Mouse (Mus musculus) midbrain, embryonic 11.5 days (tissue): Measurements from ENCODE around the gene Sirt2. TPM values are rescaled to one million over a fixed set of nuclear protein-coding genes. Genes with fewer than 3 reads are reported as not detected.

ENCODE experiments used
- ATAC-seq: fragments of 200-750 bp; cut with Nextera tagmentation; 2 replicates; pipeline ENCODE4 v1.8.0; 2017; ENCODE audit warnings: moderate TSS enrichment, moderate library complexity; ENCODE audit not compliant: low FRiP score
- DNase-seq: peaks from one replicate; pipeline ENCODE4 v3.0.0; 2015; ENCODE audit warnings: low spot score; ENCODE audit errors: missing footprints
- H3K27ac ChIP-seq: fragments of 300-500 bp; sonication (generic); 2 replicates; pipeline ENCODE4 v1.5.1; 2014; ENCODE audit warnings: low read depth, low read length
- H3K27me3 ChIP-seq: fragments of 300-500 bp; sonication (generic); 2 replicates; pipeline ENCODE4 v1.6.1; 2014; ENCODE audit warnings: mild to moderate bottlenecking, low read length, moderate library complexity, mixed read lengths; ENCODE audit not compliant: control insufficient read depth, insufficient read depth
- H3K36me3 ChIP-seq: fragments of 300-500 bp; sonication (generic); 2 replicates; pipeline ENCODE4 v1.6.1; 2014; ENCODE audit warnings: mild to moderate bottlenecking, low read length, moderate library complexity, mixed read lengths; ENCODE audit not compliant: control insufficient read depth, insufficient read depth
- H3K4me1 ChIP-seq: fragments of 300-500 bp; sonication (generic); 2 replicates; pipeline ENCODE4 v1.6.1; 2014; ENCODE audit warnings: low read length; ENCODE audit not compliant: control insufficient read depth, insufficient read depth
- H3K4me2 ChIP-seq: fragments of 300-500 bp; sonication (generic); 2 replicates; pipeline ENCODE4 v1.6.1; 2014; ENCODE audit warnings: mild to moderate bottlenecking, moderate library complexity
- H3K4me3 ChIP-seq: fragments of 300-500 bp; sonication (generic); 2 replicates; pipeline ENCODE4 v1.5.1; 2014; ENCODE audit warnings: low read depth, low read length
- H3K9ac ChIP-seq: fragments of 300-500 bp; sonication (generic); 2 replicates; pipeline ENCODE4 v1.6.1; 2014; ENCODE audit warnings: low read length
- H3K9me3 ChIP-seq: fragments of 300-500 bp; sonication (generic); 2 replicates; pipeline ENCODE4 v1.6.1; 2016; ENCODE audit warnings: low read length; ENCODE audit not compliant: control insufficient read depth
- WGBS: fragments of 180-500 bp; shearing (Covaris S2); extraction: QIAGEN DNeasy Blood & Tissue Kit; methylation state at CpG from one replicate; pipeline ENCODE4 v1.1.7; 2014; 5-methylcytosine and 5-hydroxymethylcytosine counted together
- polyA plus RNA-seq: library from polyadenylated mRNA; unstranded; fragments of >200 nt; fragmentation: Nextera tagmentation; extraction: Ambion mirVana; gene quantifications from 2 replicates; pipeline ENCODE4 v1.2.1, GENCODE M21; 2014

The Sirt2 gene
- polyA plus RNA-seq, 1 experiment from 2014 or later: 76.5 TPM

DNA sequence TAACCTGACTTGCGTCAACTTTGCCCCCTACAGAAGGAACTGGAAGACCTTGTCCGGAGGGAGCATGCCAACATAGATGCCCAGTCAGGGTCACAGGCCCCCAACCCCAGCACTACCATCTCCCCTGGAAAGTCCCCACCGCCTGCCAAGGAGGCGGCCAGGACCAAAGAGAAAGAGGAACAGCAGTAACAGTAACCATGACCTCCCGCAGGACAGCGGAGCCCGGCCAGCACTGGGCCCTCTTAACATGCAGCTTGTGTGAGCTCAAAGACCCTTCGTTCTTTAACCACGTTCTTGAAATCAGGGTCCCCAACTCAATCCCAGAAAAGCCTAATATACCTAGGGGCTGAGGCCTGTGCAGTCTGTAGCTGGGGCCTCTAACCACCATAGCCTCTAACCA is 21.3 kb downstream of the Sirt2 start:
- H3K4me2 ChIP-seq: no peak overlapping the region
- 93% methylated on average over 9 of the region's 9 CpGs for WGBS

DNA sequence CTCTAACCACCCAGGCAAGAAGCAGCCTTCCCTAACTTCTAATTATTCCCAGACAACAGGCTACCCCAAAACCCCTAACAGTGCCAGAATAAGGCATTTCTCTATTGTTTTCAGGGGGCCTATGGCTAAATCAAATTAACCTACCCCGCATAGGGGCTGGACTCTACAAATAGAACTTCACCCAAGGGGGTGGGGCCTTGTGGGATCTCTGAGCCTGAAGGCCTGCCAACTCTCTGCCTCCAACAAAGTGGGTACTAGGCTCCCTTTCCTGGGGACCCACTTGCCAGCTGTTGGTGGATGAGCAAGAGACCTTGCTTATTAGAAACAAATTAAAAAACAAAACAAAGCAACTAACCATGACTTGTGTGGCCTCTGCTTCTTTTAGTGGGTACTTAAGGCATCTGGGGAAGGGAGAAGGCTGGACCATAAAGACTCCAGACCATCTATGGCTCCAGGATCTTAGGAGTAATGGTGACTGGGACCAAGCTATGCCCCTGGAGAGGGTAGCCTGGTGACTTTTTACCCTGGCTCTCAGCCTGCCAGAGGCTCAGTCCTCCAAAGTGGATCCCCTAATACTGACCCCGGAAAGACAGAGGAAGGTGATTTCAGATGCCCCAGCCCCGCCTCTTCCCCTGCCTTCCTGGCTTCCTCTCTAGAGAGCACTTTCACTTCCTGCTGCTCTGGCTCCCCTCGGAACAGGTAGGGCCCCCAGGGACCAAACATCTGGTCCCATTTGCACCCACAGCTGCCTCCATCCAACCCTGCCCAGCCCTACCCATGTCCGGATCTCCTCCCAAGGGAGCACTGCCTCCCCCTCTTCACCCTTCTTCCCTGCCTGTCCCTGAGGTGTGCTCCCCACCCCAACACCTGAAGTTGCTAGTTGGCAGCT is 22.0 kb downstream of the Sirt2 start, which contains the start of gene Rinl:
Rinl (plus strand) TSS at position 663 of the 889 bp plus-strand sequence.
- no peak within 1 kb of the TSS for H3K27ac ChIP-seq
- no peaks in the 10 kb centered on the region for H3K4me1 ChIP-seq
- DNase-seq (no peak), ATAC-seq (no peak)
- H3K27me3 ChIP-seq: no peaks in the 10 kb centered on the region
- no peak within 1 kb of the TSS for H3K9ac ChIP-seq
- no peaks in the 10 kb centered on the region for H3K9me3 ChIP-seq
- 74% methylated on average over 5 of the region's 5 CpGs for WGBS
- H3K4me3 ChIP-seq: no peak within 1 kb of the TSS
- H3K4me2 ChIP-seq: no peak within 1 kb of the TSS
- no peaks in the 10 kb centered on the region for H3K36me3 ChIP-seq

More for the DNA sequence above, 21.3 kb downstream of the Sirt2 start:
- no peaks in the 10 kb centered on the region for H3K27me3 ChIP-seq
- H3K4me3 ChIP-seq: no peak overlapping the region
- no peak overlapping the region for H3K27ac ChIP-seq
- no peak overlapping the region for H3K9ac ChIP-seq
- ATAC-seq (no peak), DNase-seq (no peak)
- H3K9me3 ChIP-seq: no peaks in the 10 kb centered on the region
- H3K36me3 ChIP-seq: no peaks in the 10 kb centered on the region
- H3K4me1 ChIP-seq: no peaks in the 10 kb centered on the region

DNA sequence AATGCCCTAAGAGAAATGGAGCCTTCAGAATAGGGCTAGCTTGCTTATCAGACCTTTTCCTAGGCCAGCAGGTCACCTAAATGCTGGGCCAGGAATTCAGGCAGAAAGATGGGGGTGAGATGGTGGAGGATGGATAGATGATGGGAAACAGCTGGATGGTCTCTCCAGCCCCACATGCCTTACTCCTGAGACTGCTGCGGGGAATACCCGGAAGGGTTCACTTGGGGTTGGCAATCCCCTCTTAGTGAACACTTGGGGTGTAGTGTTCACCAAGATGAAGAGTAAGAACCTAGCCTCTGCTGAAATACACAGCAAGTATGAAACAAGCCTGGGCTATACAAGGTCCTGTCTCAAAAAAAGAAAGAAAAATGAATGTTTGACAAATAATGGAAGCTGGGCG is 22.7 kb downstream of the Sirt2 start:
- WGBS: 83% methylated on average over 3 of the region's 3 CpGs
- Histone ChIP-seq H3K4me3 (no peak overlapping the region), H3K27ac (no peak overlapping the region), H3K4me1 (no peaks in the 10 kb centered on the region), H3K9ac (no peak overlapping the region), H3K9me3 (no peaks in the 10 kb centered on the region), H3K4me2 (no peak overlapping the region), H3K27me3 (no peaks in the 10 kb centered on the region), H3K36me3 (no peaks in the 10 kb centered on the region)
- no peak for DNase-seq
- ATAC-seq: no peak

GRCm38 (mm10) chr7:28790066-28790806 is 23.7 kb downstream of the Sirt2 start:
- no peak overlapping the region for H3K27ac ChIP-seq
- no peak overlapping the region for H3K4me3 ChIP-seq
- ATAC-seq: peak; percentile 40; the same call in 1 of the 2 replicates
- no peak overlapping the region for H3K4me2 ChIP-seq
- H3K9ac ChIP-seq: no peak overlapping the region
- H3K27me3 ChIP-seq: no peaks in the 10 kb centered on the region
- 50% methylated on average over 8 of the region's 8 CpGs for WGBS
- H3K9me3 ChIP-seq: no peaks in the 10 kb centered on the region
- no peaks in the 10 kb centered on the region for H3K36me3 ChIP-seq
- DNase-seq: no peak
- H3K4me1 ChIP-seq: no peaks in the 10 kb centered on the region

DNA sequence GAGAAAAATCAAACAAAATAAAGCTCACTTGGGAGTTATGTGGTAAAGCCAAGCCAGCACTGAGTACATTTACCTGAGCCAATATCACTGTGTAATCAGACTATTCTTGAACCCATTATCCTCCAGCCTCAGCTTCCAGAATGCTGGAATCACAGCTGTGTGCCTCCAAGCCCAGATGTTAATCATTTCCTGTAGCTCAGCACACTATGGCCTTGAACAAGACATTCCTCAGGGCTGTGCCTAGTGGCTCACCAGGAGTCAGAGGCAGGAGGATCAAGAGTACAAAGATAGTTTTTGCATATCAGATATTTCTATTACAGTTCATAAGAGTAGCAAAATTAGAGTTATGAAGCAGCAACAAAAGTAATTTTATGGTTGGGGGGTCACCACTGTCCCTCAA is 25.2 kb downstream of the Sirt2 start:
- H3K4me1 ChIP-seq: no peaks in the 10 kb centered on the region
- DNase-seq: no peak
- H3K27ac ChIP-seq: no peak overlapping the region
- no peaks in the 10 kb centered on the region for H3K36me3 ChIP-seq
- H3K4me2 ChIP-seq: no peak overlapping the region
- no peak for ATAC-seq
- H3K9me3 ChIP-seq: no peaks in the 10 kb centered on the region
- H3K9ac ChIP-seq: no peak overlapping the region
- H3K27me3 ChIP-seq: no peaks in the 10 kb centered on the region
- no peak overlapping the region for H3K4me3 ChIP-seq

DNA sequence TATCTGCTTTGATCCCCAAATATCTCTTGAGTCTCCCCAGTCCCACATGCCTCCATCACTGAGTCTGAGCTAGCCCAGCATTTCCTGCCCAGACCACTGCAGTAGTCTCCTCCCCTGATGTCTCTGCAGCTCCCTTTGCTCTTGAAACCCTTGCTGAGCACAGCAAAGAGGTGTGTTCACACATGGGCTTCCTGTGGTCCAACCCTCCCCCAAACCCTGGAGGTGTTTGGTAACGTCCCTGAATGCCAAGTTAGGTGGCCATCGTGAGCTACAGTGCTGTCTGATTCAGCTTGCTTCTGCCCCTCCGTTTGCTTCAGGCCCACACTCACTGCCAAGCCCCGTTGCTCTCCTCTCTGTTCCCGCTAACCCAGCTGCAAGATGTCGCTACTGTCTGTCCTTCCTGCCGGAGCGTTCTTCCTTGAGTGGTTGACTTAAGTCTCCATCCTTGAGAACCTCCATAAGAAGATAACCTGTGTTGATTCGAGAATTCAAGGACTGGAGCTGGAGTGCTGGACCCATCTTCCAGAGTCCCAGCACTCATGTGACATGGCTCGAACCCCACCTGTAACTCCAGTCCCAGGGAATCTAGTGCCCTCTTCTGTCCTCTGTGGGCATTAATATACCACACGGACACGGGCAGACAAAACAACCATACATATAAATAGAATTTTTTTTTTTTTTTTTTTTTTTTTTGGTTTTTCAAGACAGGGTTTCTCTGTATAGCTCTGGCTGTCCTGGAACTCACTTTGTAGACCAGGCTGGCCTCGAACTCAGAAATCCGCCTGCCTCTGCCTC is 26.1 kb downstream of the Sirt2 start:
- Histone ChIP-seq H3K9me3 (no peaks in the 10 kb centered on the region), H3K27me3 (no peaks in the 10 kb centered on the region), H3K9ac (no peak overlapping the region), H3K4me2 (no peak overlapping the region), H3K36me3 (no peaks in the 10 kb centered on the region), H3K4me3 (no peak overlapping the region), H3K27ac (no peak overlapping the region), H3K4me1 (peaks cover 2% of the 10 kb centered on the region; the same call in 1 of the 2 replicates)
- DNase-seq: no peak
- no peak for ATAC-seq
- WGBS: 82% methylated on average over 13 of the region's 14 CpGs

- H3K4me3 ChIP-seq: no peak overlapping the region
- no peak overlapping the region for H3K27ac ChIP-seq
- H3K27me3 ChIP-seq: no peaks in the 10 kb centered on the region
- H3K4me2 ChIP-seq: no peak overlapping the region
- 31% methylated on average over 2 of the region's 2 CpGs for WGBS
- no peaks in the 10 kb centered on the region for H3K36me3 ChIP-seq
- DNase-seq (no peak), ATAC-seq (no peak)
- H3K9ac ChIP-seq: no peak overlapping the region
- no peaks in the 10 kb centered on the region for H3K9me3 ChIP-seq
- peaks cover 2% of the 10 kb centered on the region; the same call in 1 of the 2 replicates for H3K4me1 ChIP-seq
Measured at GRCm38 (mm10) chr7:28793834-28794233, 27.3 kb downstream of the Sirt2 start.

- no peak overlapping the region for H3K4me2 ChIP-seq
- peaks cover 2% of the 10 kb centered on the region; the same call in 1 of the 2 replicates for H3K4me1 ChIP-seq
- H3K9me3 ChIP-seq: no peaks in the 10 kb centered on the region
- WGBS: 91% methylated on average over 3 of the region's 3 CpGs
- H3K27ac ChIP-seq: no peak overlapping the region
- H3K36me3 ChIP-seq: no peaks in the 10 kb centered on the region
- ATAC-seq (no peak), DNase-seq (no peak)
- no peaks in the 10 kb centered on the region for H3K27me3 ChIP-seq
- no peak overlapping the region for H3K4me3 ChIP-seq
- H3K9ac ChIP-seq: no peak overlapping the region
Measured at GRCm38 (mm10) chr7:28794496-28794895, 28.0 kb downstream of the Sirt2 start.
